Mouse (Mus musculus): Measurements from ENCODE around the gene Uqcrc1. TPM values are rescaled to one million over a fixed set of nuclear protein-coding genes. Genes with fewer than 3 reads are reported as not detected.
A peak's percentile ranks its signal among the peaks of the same experiment; 100 is the strongest.

Gene Uqcrc1
- 384 and 405 TPM in 2 replicates for polyA plus RNA-seq (2016; fragmentation: Nextera tagmentation; extraction: Ambion mirVana)

- Histone ChIP-seq H3K27me3 (replicated peaks) (no peaks in the 10 kb centered on the region), H3K4me2 (peak within 1 kb of the TSS; percentile 74), H3K4me1 (peaks cover 28% of the 10 kb centered on the region), H3K4me3 (peak within 1 kb of the TSS; percentile 90), H3K9me3 (replicated peaks) (no peaks in the 10 kb centered on the region), H3K9ac (peak within 1 kb of the TSS; percentile 88), H3K36me3 (peaks cover 37% of the 10 kb centered on the region), H3K27ac (peak within 1 kb of the TSS; percentile 73)
- WGBS (ENCODE audit: insufficient replicate concordance): under 1% methylated on average over 58 of the region's 58 CpGs
- ATAC-seq: peak; percentile 86
These were observed at the start of gene Uqcrc1 for GRCm38 (mm10) chr9:108936418-108937364. Gene Uqcrc1 (plus strand): TSS chr9:108936633.

GRCm38 (mm10) chr9:108912308-108912707 is 24.1 kb upstream of the Uqcrc1 start:
- H3K36me3 ChIP-seq: no peaks in the 10 kb centered on the region
- no peaks in the 10 kb centered on the region for H3K9me3 ChIP-seq (replicated peaks)
- H3K4me3 ChIP-seq: no peak overlapping the region
- no peaks in the 10 kb centered on the region; the same call in 1 of the 2 replicates for H3K27me3 ChIP-seq (replicated peaks)
- no peaks in the 10 kb centered on the region for H3K4me1 ChIP-seq
- H3K27ac ChIP-seq: no peak overlapping the region
- no peak overlapping the region for H3K9ac ChIP-seq
- ATAC-seq: 0 out of 2 replicates have a peak, but pooled peaks have one; percentile 10
- no peak overlapping the region for H3K4me2 ChIP-seq
- 74% methylated on average over 6 of the region's 6 CpGs for WGBS (ENCODE audit: insufficient replicate concordance)

GRCm38 (mm10) chr9:108913161-108913560 is 23.3 kb upstream of the Uqcrc1 start:
- no peak for ATAC-seq
- H3K9ac ChIP-seq: no peak overlapping the region
- no peak overlapping the region for H3K27ac ChIP-seq
- no peaks in the 10 kb centered on the region; the same call in 1 of the 2 replicates for H3K27me3 ChIP-seq (replicated peaks)
- H3K36me3 ChIP-seq: no peaks in the 10 kb centered on the region
- H3K9me3 ChIP-seq (replicated peaks): no peaks in the 10 kb centered on the region
- H3K4me3 ChIP-seq: no peak overlapping the region
- no peak overlapping the region for H3K4me2 ChIP-seq
- WGBS (ENCODE audit: insufficient replicate concordance): 72% methylated on average over 7 of the region's 7 CpGs
- H3K4me1 ChIP-seq: no peaks in the 10 kb centered on the region

- Histone ChIP-seq H3K4me2 (no peak overlapping the region), H3K9me3 (replicated peaks) (no peaks in the 10 kb centered on the region), H3K9ac (no peak overlapping the region), H3K27ac (no peak overlapping the region), H3K27me3 (replicated peaks) (no peaks in the 10 kb centered on the region; the same call in 1 of the 2 replicates), H3K4me1 (no peaks in the 10 kb centered on the region), H3K36me3 (no peaks in the 10 kb centered on the region), H3K4me3 (no peak overlapping the region)
- no peak for ATAC-seq
- WGBS (ENCODE audit: insufficient replicate concordance): 66% methylated on average over 10 of the region's 10 CpGs
These were observed 22.8 kb upstream of the Uqcrc1 start for GRCm38 (mm10) chr9:108913621-108914020.

GRCm38 (mm10) chr9:108914491-108914890 is 21.9 kb upstream of the Uqcrc1 start, which contains the start of gene Tmem89:
Gene Tmem89 (plus strand): TSS chr9:108914619.
- no peak within 1 kb of the TSS for H3K27ac ChIP-seq
- H3K4me2 ChIP-seq: no peak within 1 kb of the TSS
- H3K9ac ChIP-seq: no peak within 1 kb of the TSS
- H3K4me3 ChIP-seq: no peak within 1 kb of the TSS
- no peaks in the 10 kb centered on the region for H3K36me3 ChIP-seq
- WGBS (ENCODE audit: insufficient replicate concordance): 65% methylated on average over 6 of the region's 6 CpGs
- no peaks in the 10 kb centered on the region for H3K9me3 ChIP-seq (replicated peaks)
- H3K4me1 ChIP-seq: no peaks in the 10 kb centered on the region
- no peak for ATAC-seq
- H3K27me3 ChIP-seq (replicated peaks): no peaks in the 10 kb centered on the region; the same call in 1 of the 2 replicates

- Histone ChIP-seq H3K4me3 (no peak overlapping the region), H3K4me2 (no peak overlapping the region), H3K36me3 (no peaks in the 10 kb centered on the region), H3K27ac (no peak overlapping the region), H3K4me1 (no peaks in the 10 kb centered on the region), H3K9me3 (replicated peaks) (no peaks in the 10 kb centered on the region), H3K27me3 (replicated peaks) (peaks cover 56% of the 10 kb centered on the region), H3K9ac (no peak overlapping the region)
- ATAC-seq: no peak
- WGBS (ENCODE audit: insufficient replicate concordance): 61% methylated on average over 8 of the region's 8 CpGs
These were observed 10.5 kb upstream of the Uqcrc1 start for GRCm38 (mm10) chr9:108925897-108926296.

GRCm38 (mm10) chr9:108928424-108928823 is 8.0 kb upstream of the Uqcrc1 start:
- H3K9ac ChIP-seq: no peak overlapping the region
- no peak overlapping the region for H3K4me3 ChIP-seq
- no peaks in the 10 kb centered on the region for H3K4me1 ChIP-seq
- ATAC-seq: no peak
- no peaks in the 10 kb centered on the region for H3K36me3 ChIP-seq
- peaks cover 38% of the 10 kb centered on the region for H3K27me3 ChIP-seq (replicated peaks)
- no peak overlapping the region for H3K4me2 ChIP-seq
- WGBS (ENCODE audit: insufficient replicate concordance): 72% methylated on average over 3 of the region's 3 CpGs
- no peaks in the 10 kb centered on the region for H3K9me3 ChIP-seq (replicated peaks)
- H3K27ac ChIP-seq: no peak overlapping the region

GRCm38 (mm10) chr9:108935991-108936390 is 442 bp upstream of the Uqcrc1 start:
- H3K27me3 ChIP-seq (replicated peaks): no peaks in the 10 kb centered on the region
- peak overlapping the region; percentile 90 for H3K4me3 ChIP-seq
- no peak overlapping the region for H3K27ac ChIP-seq
- H3K9me3 ChIP-seq (replicated peaks): no peaks in the 10 kb centered on the region
- H3K9ac ChIP-seq: peak overlapping the region; percentile 27; the same call in 1 of the 2 replicates
- WGBS (ENCODE audit: insufficient replicate concordance): 11% methylated on average over 3 of the region's 3 CpGs
- peaks cover 21% of the 10 kb centered on the region for H3K4me1 ChIP-seq
- peak overlapping the region; percentile 39 for H3K4me2 ChIP-seq
- H3K36me3 ChIP-seq: peaks cover 30% of the 10 kb centered on the region
- no peak for ATAC-seq

GRCm38 (mm10) chr9:108945111-108945510 is 8.7 kb downstream of the Uqcrc1 start:
- Histone ChIP-seq H3K4me3 (no peak overlapping the region), H3K27ac (no peak overlapping the region), H3K4me1 (peaks cover 29% of the 10 kb centered on the region), H3K4me2 (no peak overlapping the region), H3K9me3 (replicated peaks) (no peaks in the 10 kb centered on the region), H3K9ac (no peak overlapping the region), H3K27me3 (replicated peaks) (no peaks in the 10 kb centered on the region), H3K36me3 (peaks cover 97% of the 10 kb centered on the region)
- no peak; the same call in 1 of the 2 replicates for ATAC-seq
- 78% methylated on average over 9 of the region's 9 CpGs for WGBS (ENCODE audit: insufficient replicate concordance)

- WGBS (ENCODE audit: insufficient replicate concordance): 55% methylated on average over 5 of the region's 5 CpGs
- no peak overlapping the region for H3K4me2 ChIP-seq
- no peak overlapping the region for H3K27ac ChIP-seq
- peaks cover 97% of the 10 kb centered on the region for H3K36me3 ChIP-seq
- peaks cover 29% of the 10 kb centered on the region for H3K4me1 ChIP-seq
- no peak overlapping the region for H3K4me3 ChIP-seq
- no peaks in the 10 kb centered on the region for H3K9me3 ChIP-seq (replicated peaks)
- no peak overlapping the region for H3K9ac ChIP-seq
- peak; percentile 19; the same call in 1 of the 2 replicates for ATAC-seq
- no peaks in the 10 kb centered on the region for H3K27me3 ChIP-seq (replicated peaks)
These were observed 9.2 kb downstream of the Uqcrc1 start for GRCm38 (mm10) chr9:108945608-108946007.

- Histone ChIP-seq H3K27ac (no peak overlapping the region), H3K4me2 (no peak overlapping the region), H3K4me3 (no peak overlapping the region), H3K9me3 (replicated peaks) (no peaks in the 10 kb centered on the region), H3K9ac (no peak overlapping the region), H3K27me3 (replicated peaks) (peaks cover 25% of the 10 kb centered on the region), H3K36me3 (peaks cover 66% of the 10 kb centered on the region), H3K4me1 (peaks cover 12% of the 10 kb centered on the region; the same call in 1 of the 2 replicates)
- 84% methylated on average over 13 of the region's 13 CpGs for WGBS (ENCODE audit: insufficient replicate concordance)
- ATAC-seq: no peak
These were observed 13.0 kb downstream of the Uqcrc1 start for GRCm38 (mm10) chr9:108949231-108949966.

All from liver, embryonic 12.5 days (tissue).